Mouse (Mus musculus): ENCODE measurements around the gene Lias.
A peak's percentile ranks its signal among the peaks of the same experiment; 100 is the strongest.

Lias gene

GRCm38 (mm10) chr5:65390648-65391644 is at the start of gene Lias, which contains the start of gene Rpl9:
TSS of gene Lias (plus strand) at chr5:65391497.
TSS of gene Rpl9 (minus strand) at chr5:65391444.
- DNase-seq (ENCODE audit: low spot score): peak; percentile 99

- no peak for DNase-seq (ENCODE audit: low spot score)
Observed at GRCm38 (mm10) chr5:65348168-65348567, 43.1 kb upstream of the Lias start, which contains the start of gene Klb. TSS of gene Klb (plus strand) at chr5:65348314.

GRCm38 (mm10) chr5:65350508-65350907 is 40.8 kb upstream of the Lias start:
- no peak for DNase-seq (ENCODE audit: low spot score)

GRCm38 (mm10) chr5:65354097-65354496 is 37.2 kb upstream of the Lias start:
- DNase-seq (ENCODE audit: low spot score): no peak

- no peak for DNase-seq (ENCODE audit: low spot score)
Observed at GRCm38 (mm10) chr5:65354985-65355384, 36.3 kb upstream of the Lias start.

- DNase-seq (ENCODE audit: low spot score): no peak
Observed at GRCm38 (mm10) chr5:65356851-65357250, 34.4 kb upstream of the Lias start.

- DNase-seq (ENCODE audit: low spot score): no peak
Observed at GRCm38 (mm10) chr5:65357771-65358170, 33.5 kb upstream of the Lias start.

- no peak for DNase-seq (ENCODE audit: low spot score)
Observed at GRCm38 (mm10) chr5:65367837-65368236, 23.5 kb upstream of the Lias start.

- DNase-seq (ENCODE audit: low spot score): no peak
Observed at GRCm38 (mm10) chr5:65371551-65371950, 19.7 kb upstream of the Lias start.

GRCm38 (mm10) chr5:65374746-65375145 is 16.6 kb upstream of the Lias start:
- DNase-seq (ENCODE audit: low spot score): no peak

GRCm38 (mm10) chr5:65385704-65386103 is 5.6 kb upstream of the Lias start:
- no peak for DNase-seq (ENCODE audit: low spot score)

- no peak for DNase-seq (ENCODE audit: low spot score)
Observed at GRCm38 (mm10) chr5:65387008-65387867, 4.1 kb upstream of the Lias start.

- no peak for DNase-seq (ENCODE audit: low spot score)
Observed at GRCm38 (mm10) chr5:65391753-65392152, 456 bp downstream of the Lias start.

- DNase-seq (ENCODE audit: low spot score): no peak
Observed at GRCm38 (mm10) chr5:65394425-65394824, 3.1 kb downstream of the Lias start.

- DNase-seq (ENCODE audit: low spot score): peak; percentile 77
Observed at GRCm38 (mm10) chr5:65401251-65401994, 10.1 kb downstream of the Lias start.

- DNase-seq (ENCODE audit: low spot score): no peak
Observed at GRCm38 (mm10) chr5:65407989-65408388, 16.7 kb downstream of the Lias start.

GRCm38 (mm10) chr5:65415653-65416458 is 24.6 kb downstream of the Lias start:
- DNase-seq (ENCODE audit: low spot score): peak; percentile 57

- no peak for DNase-seq (ENCODE audit: low spot score)
Observed at GRCm38 (mm10) chr5:65419136-65419535, 27.8 kb downstream of the Lias start.

- DNase-seq (ENCODE audit: low spot score): no peak
Observed at GRCm38 (mm10) chr5:65420822-65421221, 29.5 kb downstream of the Lias start.

GRCm38 (mm10) chr5:65422803-65423202 is 31.5 kb downstream of the Lias start:
- DNase-seq (ENCODE audit: low spot score): no peak

GRCm38 (mm10) chr5:65424215-65424614 is 32.9 kb downstream of the Lias start:
- DNase-seq (ENCODE audit: low spot score): no peak
